Mouse (Mus musculus): ENCODE measurements around the gene Cacna1a. TPM values are rescaled to one million over a fixed set of nuclear protein-coding genes. Genes with fewer than 3 reads are reported as not detected.

The Cacna1a gene
- polyA plus RNA-seq, 1 experiment from 2014 or later: 29.8 TPM

GRCm38 (mm10) chr8:84687705-84688100, 299.5 kb downstream of the Cacna1a start, which contains the start of gene Nacc1:
Nacc1 (minus strand) TSS chr8:84687862.
- H3K4me1 ChIP-seq (ENCODE audit: control insufficient read depth, insufficient read depth, low read length): peaks cover 38% of the 10 kb centered on the region
- H3K4me2 ChIP-seq (ENCODE audit: low read depth, low read length): peak within 1 kb of the TSS; percentile 82
- no peaks in the 10 kb centered on the region; the same call in 1 of the 2 replicates for H3K27me3 ChIP-seq (ENCODE audit: control insufficient read depth, insufficient read depth, low read length)
- peak within 1 kb of the TSS; percentile 99 for H3K4me3 ChIP-seq (ENCODE audit: low read depth, low read length)
- H3K27ac ChIP-seq (ENCODE audit: low read depth, low read length): peak within 1 kb of the TSS; percentile 84
- H3K9me3 ChIP-seq (ENCODE audit: control insufficient read depth, low read length): no peaks in the 10 kb centered on the region
- peak within 1 kb of the TSS; percentile 100 for H3K9ac ChIP-seq (replicated peaks; ENCODE audit: low read depth, low read length)
- ATAC-seq (ENCODE audit: low read depth): peak; percentile 90
- 0% methylated on average over 29 of the region's 37 CpGs for whole genome bisulfite sequencing
- no peaks in the 10 kb centered on the region for H3K36me3 ChIP-seq (ENCODE audit: control insufficient read depth, insufficient read depth, low read length)

GRCm38 (mm10) chr8:84689091-84689915, 301.1 kb downstream of the Cacna1a start:
- peaks cover 38% of the 10 kb centered on the region for H3K4me1 ChIP-seq (ENCODE audit: control insufficient read depth, insufficient read depth, low read length)
- 1% methylated on average over 47 of the region's 47 CpGs for WGBS
- H3K4me2 ChIP-seq (ENCODE audit: low read depth, low read length): peak overlapping the region; percentile 87
- peak overlapping the region; percentile 53 for H3K4me3 ChIP-seq (ENCODE audit: low read depth, low read length)
- peaks cover 4% of the 10 kb centered on the region; the same call in 1 of the 2 replicates for H3K36me3 ChIP-seq (ENCODE audit: control insufficient read depth, insufficient read depth, low read length)
- no peaks in the 10 kb centered on the region; the same call in 1 of the 2 replicates for H3K27me3 ChIP-seq (ENCODE audit: control insufficient read depth, insufficient read depth, low read length)
- peak; percentile 88 for ATAC-seq (ENCODE audit: low read depth)
- H3K9ac ChIP-seq (replicated peaks; ENCODE audit: low read depth, low read length): peak overlapping the region; percentile 58
- no peaks in the 10 kb centered on the region for H3K9me3 ChIP-seq (ENCODE audit: control insufficient read depth, low read length)
- 0 out of 2 replicates have a peak overlapping the region, but pooled peaks have one; percentile 16 for H3K27ac ChIP-seq (ENCODE audit: low read depth, low read length)

Other genes with a start within 250 kb of the Cacna1a start
- gene Cc2d1a, start 240.5 kb upstream of the Cacna1a start, polyA plus RNA-seq (2014; fragmentation: Nextera tagmentation; extraction: Ambion mirVana): 26.8 and 30.7 TPM in 2 replicates
- gene 4930432K21Rik, start 240.4 kb upstream of the Cacna1a start, polyA plus RNA-seq (2014; fragmentation: Nextera tagmentation; extraction: Ambion mirVana): 1.3 and 1.6 TPM in 2 replicates
- 12.4 and 12.5 TPM in 2 replicates for gene Nanos3, start 203.2 kb upstream of the Cacna1a start, polyA plus RNA-seq (2014; fragmentation: Nextera tagmentation; extraction: Ambion mirVana)
- gene Zswim4, start 151.4 kb upstream of the Cacna1a start, polyA plus RNA-seq (2014; fragmentation: Nextera tagmentation; extraction: Ambion mirVana): 12.9 and 20.5 TPM in 2 replicates
- 265 and 294 TPM in 2 replicates for gene D8Ertd738e, start 138.7 kb upstream of the Cacna1a start, polyA plus RNA-seq (2014; fragmentation: Nextera tagmentation; extraction: Ambion mirVana)
- 51.3 and 51.7 TPM in 2 replicates for gene Mri1, start 131.1 kb upstream of the Cacna1a start, polyA plus RNA-seq (2014; fragmentation: Nextera tagmentation; extraction: Ambion mirVana)
- gene Ccdc130, start 118.1 kb upstream of the Cacna1a start, polyA plus RNA-seq (2014; fragmentation: Nextera tagmentation; extraction: Ambion mirVana): 22.5 and 28.8 TPM in 2 replicates

All from neural tube, embryonic 14.5 days (tissue).